Mouse (Mus musculus) limb, embryonic 14.5 days (tissue): ENCODE measurements around the gene Fgfr4. TPM values are rescaled to one million over a fixed set of nuclear protein-coding genes. Genes with fewer than 3 reads are reported as not detected.

Source experiments
- ATAC-seq: fragments of 200-750 bp; cut with Nextera tagmentation; 2 replicates; pipeline ENCODE4 v1.8.0; 2017; ENCODE audit warnings: low read depth, moderate number of reproducible peaks, moderate TSS enrichment; ENCODE audit not compliant: low FRiP score
- DNase-seq: peaks from one replicate; pipeline ENCODE4 v3.0.0-alpha.2; 2015; ENCODE audit warnings: low spot score
- H3K27ac ChIP-seq: fragments of 300-500 bp; sonication (generic); replicated peaks from 2 replicates; pipeline ENCODE4 v1.5.1; 2014; ENCODE audit warnings: low read depth, mild to moderate bottlenecking, low read length, moderate library complexity, mixed read lengths
- H3K27me3 ChIP-seq: fragments of 300-500 bp; sonication (generic); 2 replicates; pipeline ENCODE4 v1.6.1; 2014; ENCODE audit warnings: low read length, mixed read lengths; ENCODE audit not compliant: control insufficient read depth, insufficient read depth
- H3K36me3 ChIP-seq: fragments of 300-500 bp; sonication (generic); 2 replicates; pipeline ENCODE4 v1.6.1; 2014; ENCODE audit warnings: mild to moderate bottlenecking, low read length, moderate library complexity, mixed read lengths; ENCODE audit not compliant: control insufficient read depth, insufficient read depth
- H3K4me1 ChIP-seq: fragments of 300-500 bp; sonication (generic); 2 replicates; pipeline ENCODE4 v1.6.1; 2014; ENCODE audit warnings: antibody characterized with exemption, low read length, mixed read lengths; ENCODE audit not compliant: control insufficient read depth, insufficient read depth
- H3K4me2 ChIP-seq: fragments of 300-500 bp; sonication (generic); replicated peaks from 2 replicates; pipeline ENCODE4 v1.6.1; 2014; ENCODE audit warnings: low read depth, mild to moderate bottlenecking, low read length, moderate library complexity; ENCODE audit not compliant: severe bottlenecking
- H3K4me3 ChIP-seq: fragments of 300-500 bp; sonication (generic); replicated peaks from 2 replicates; pipeline ENCODE4 v1.5.1; 2014; ENCODE audit warnings: low read length
- H3K9ac ChIP-seq: fragments of 300-500 bp; sonication (generic); 2 replicates; pipeline ENCODE4 v1.6.1; 2014; ENCODE audit warnings: mild to moderate bottlenecking, low read depth, low read length, moderate library complexity; ENCODE audit not compliant: severe bottlenecking
- H3K9me3 ChIP-seq: fragments of 300-500 bp; sonication (generic); 2 replicates; pipeline ENCODE4 v1.6.1; 2016; ENCODE audit warnings: low read length; ENCODE audit not compliant: control insufficient read depth
- POLR2A ChIP-seq: fragments of 200-500 bp; IDR thresholded peaks from 2 replicates; pipeline ENCODE4 v1.8.0; 2012; ENCODE audit warnings: inconsistent platforms, mild to moderate bottlenecking, moderate library complexity, borderline replicate concordance; ENCODE audit not compliant: insufficient read depth, insufficient read length; ENCODE audit errors: extremely low read depth
- WGBS: fragments of 180-500 bp; shearing (Covaris S2); extraction: QIAGEN DNeasy Blood & Tissue Kit; methylation state at CpG from one replicate; pipeline ENCODE4 v1.1.7; 2014; 5-methylcytosine and 5-hydroxymethylcytosine counted together
- polyA plus RNA-seq, 2 experiments: library from polyadenylated mRNA; depleted of rRNA in 1 of 2; stranded (reverse) in 1 of 2; unstranded in 1 of 2; fragments of >200 nt; fragmentation: Nextera tagmentation in 1 of 2; extraction: Ambion mirVana in 1 of 2; gene quantifications; 2 replicates each; pipeline versions ENCODE4 v1.2.1 to v1.2.3; 2012 to 2014

The Fgfr4 gene
- polyA plus RNA-seq, 2 experiments: 12.1 to 38.9 TPM

- Histone ChIP-seq H3K27ac (no peak overlapping the region), H3K4me3 (no peak overlapping the region), H3K27me3 (no peaks in the 10 kb centered on the region), H3K9ac (no peak overlapping the region), H3K36me3 (no peaks in the 10 kb centered on the region), H3K4me2 (no peak overlapping the region), H3K4me1 (peaks cover 13% of the 10 kb centered on the region), H3K9me3 (no peaks in the 10 kb centered on the region)
- peak; percentile 64 for DNase-seq
- TF ChIP-seq POLR2A: no peak
- peak; percentile 42; the same call in 1 of the 2 replicates for ATAC-seq
- WGBS: 68% methylated on average over 11 of the region's 11 CpGs
These were observed 21.9 kb downstream of the Fgfr4 start for GRCm38 (mm10) chr13:55174347-55174746.

GRCm38 (mm10) chr13:55176265-55176664 lies 23.8 kb downstream of the Fgfr4 start:
- H3K9ac ChIP-seq: no peak overlapping the region
- H3K4me3 ChIP-seq: no peak overlapping the region
- no peaks in the 10 kb centered on the region for H3K9me3 ChIP-seq
- H3K27me3 ChIP-seq: no peaks in the 10 kb centered on the region
- peaks cover 11% of the 10 kb centered on the region for H3K4me1 ChIP-seq
- H3K36me3 ChIP-seq: no peaks in the 10 kb centered on the region
- H3K4me2 ChIP-seq: no peak overlapping the region
- TF ChIP-seq POLR2A: no peak
- WGBS: 87% methylated on average over 6 of the region's 6 CpGs
- DNase-seq: no peak
- no peak overlapping the region for H3K27ac ChIP-seq
- no peak for ATAC-seq

GRCm38 (mm10) chr13:55177903-55178496 lies 25.6 kb downstream of the Fgfr4 start:
- H3K4me2 ChIP-seq: no peak overlapping the region
- H3K9ac ChIP-seq: no peak overlapping the region
- WGBS: 63% methylated on average over 4 of the region's 4 CpGs
- H3K4me1 ChIP-seq: no peaks in the 10 kb centered on the region
- ATAC-seq: no peak
- H3K4me3 ChIP-seq: no peak overlapping the region
- no peak for DNase-seq
- no peak for TF ChIP-seq POLR2A
- no peaks in the 10 kb centered on the region for H3K27me3 ChIP-seq
- no peaks in the 10 kb centered on the region for H3K9me3 ChIP-seq
- H3K36me3 ChIP-seq: no peaks in the 10 kb centered on the region
- no peak overlapping the region for H3K27ac ChIP-seq

- Histone ChIP-seq H3K9me3 (no peaks in the 10 kb centered on the region), H3K27ac (no peak overlapping the region), H3K4me2 (no peak overlapping the region), H3K4me1 (no peaks in the 10 kb centered on the region), H3K9ac (no peak overlapping the region), H3K4me3 (no peak overlapping the region), H3K27me3 (no peaks in the 10 kb centered on the region), H3K36me3 (no peaks in the 10 kb centered on the region)
- ATAC-seq (peak; percentile 3; the same call in 1 of the 2 replicates), DNase-seq (peak; percentile 69)
- 32% methylated on average over 2 of the region's 2 CpGs for WGBS
- no peak for TF ChIP-seq POLR2A
These were observed 26.1 kb downstream of the Fgfr4 start for GRCm38 (mm10) chr13:55178556-55178955.

- no peaks in the 10 kb centered on the region for H3K36me3 ChIP-seq
- no peak for ATAC-seq
- H3K9ac ChIP-seq: no peak overlapping the region
- no peak overlapping the region for H3K27ac ChIP-seq
- H3K4me3 ChIP-seq: no peak overlapping the region
- no peak for TF ChIP-seq POLR2A
- 89% methylated on average over 3 of the region's 3 CpGs for WGBS
- no peaks in the 10 kb centered on the region for H3K27me3 ChIP-seq
- no peaks in the 10 kb centered on the region for H3K9me3 ChIP-seq
- DNase-seq: no peak
- no peak overlapping the region for H3K4me2 ChIP-seq
- no peaks in the 10 kb centered on the region for H3K4me1 ChIP-seq
These were observed 27.2 kb downstream of the Fgfr4 start for GRCm38 (mm10) chr13:55179591-55179990.

- Histone ChIP-seq H3K9me3 (no peaks in the 10 kb centered on the region), H3K27me3 (no peaks in the 10 kb centered on the region), H3K27ac (no peak overlapping the region; the same call in 1 of the 2 replicates), H3K4me1 (no peaks in the 10 kb centered on the region), H3K4me3 (peak overlapping the region; percentile 30), H3K4me2 (peak overlapping the region; percentile 42), H3K9ac (peak overlapping the region; percentile 46; the same call in 1 of the 2 replicates), H3K36me3 (no peaks in the 10 kb centered on the region)
- WGBS: 73% methylated on average over 2 of the region's 2 CpGs
- ATAC-seq (no peak), DNase-seq (no peak)
- no peak for TF ChIP-seq POLR2A
These were observed 29.3 kb downstream of the Fgfr4 start for GRCm38 (mm10) chr13:55181786-55182172.
